Mouse (Mus musculus) A20 (cell line): Measurements from ENCODE around the gene Micu1.

Source experiments
- DNase-seq: peaks from one replicate; pipeline ENCODE4 v3.0.0-alpha.2; 2011; ENCODE audit warnings: low read depth, low spot score

The Micu1 gene

DNA sequence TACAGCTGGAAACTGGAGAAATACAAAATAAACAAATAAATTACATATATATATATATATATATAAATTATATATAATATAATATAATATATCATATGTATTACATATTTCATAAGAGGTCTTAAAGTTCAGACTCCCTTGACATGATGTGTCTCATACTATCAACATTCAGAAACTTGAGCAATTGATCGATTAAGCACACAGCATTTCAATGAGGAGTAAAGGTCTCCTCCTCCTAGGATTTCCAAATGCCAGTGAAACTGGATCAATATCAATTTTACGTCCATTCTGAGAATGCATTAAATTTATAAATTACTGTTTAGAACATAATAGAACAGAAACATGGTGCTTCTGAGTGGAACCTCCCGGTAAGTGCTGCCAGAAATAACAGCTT is 71.9 kb downstream of the Micu1 start:
- no peak for DNase-seq

DNA sequence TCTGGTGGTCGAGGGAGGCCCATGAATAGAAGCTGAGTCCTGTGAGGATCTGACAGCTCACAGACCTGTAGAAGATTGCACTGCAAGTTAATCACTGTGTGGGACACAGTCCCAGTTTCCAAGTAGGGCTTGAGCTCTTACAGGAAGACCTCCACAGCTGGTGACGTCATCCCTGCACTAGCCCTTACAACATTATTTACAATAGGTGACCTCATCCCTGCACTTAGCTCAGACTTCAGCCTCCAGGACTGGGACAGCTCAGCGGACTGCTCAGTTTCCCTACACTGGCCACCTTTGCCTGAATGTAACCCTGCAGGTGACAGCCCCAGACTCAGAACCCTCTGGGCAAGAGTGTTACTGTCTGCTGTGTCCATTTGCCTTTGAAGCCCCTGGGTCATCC is 75.0 kb downstream of the Micu1 start:
- no peak for DNase-seq

DNA sequence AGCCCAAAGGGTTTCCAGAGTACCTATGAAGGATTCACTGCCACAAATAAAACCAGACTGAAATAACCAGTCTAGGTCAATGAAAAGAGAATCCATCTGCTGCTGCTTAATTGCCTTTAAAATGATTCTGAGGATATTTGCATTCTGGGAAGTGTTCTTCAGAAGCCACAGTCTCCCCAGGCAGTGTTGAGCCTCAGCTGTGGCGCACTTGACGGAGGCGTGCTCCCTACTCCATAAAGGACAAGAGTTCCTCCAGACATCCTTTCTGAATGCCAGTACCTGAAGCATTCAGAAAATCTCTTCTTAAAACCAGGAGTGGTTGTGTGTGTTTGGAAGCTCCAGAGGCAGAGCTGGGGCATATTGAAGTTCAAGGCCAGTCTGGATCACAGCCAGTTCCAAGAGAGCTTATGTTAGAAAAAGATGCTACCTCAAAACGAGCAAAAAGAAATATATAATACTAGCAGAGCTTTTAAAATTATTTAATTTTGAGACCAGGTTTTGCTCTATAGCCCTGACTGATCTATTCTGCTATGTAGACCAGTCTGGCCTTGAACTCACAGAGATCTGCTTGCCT is 75.9 kb downstream of the Micu1 start:
- DNase-seq: no peak

DNA sequence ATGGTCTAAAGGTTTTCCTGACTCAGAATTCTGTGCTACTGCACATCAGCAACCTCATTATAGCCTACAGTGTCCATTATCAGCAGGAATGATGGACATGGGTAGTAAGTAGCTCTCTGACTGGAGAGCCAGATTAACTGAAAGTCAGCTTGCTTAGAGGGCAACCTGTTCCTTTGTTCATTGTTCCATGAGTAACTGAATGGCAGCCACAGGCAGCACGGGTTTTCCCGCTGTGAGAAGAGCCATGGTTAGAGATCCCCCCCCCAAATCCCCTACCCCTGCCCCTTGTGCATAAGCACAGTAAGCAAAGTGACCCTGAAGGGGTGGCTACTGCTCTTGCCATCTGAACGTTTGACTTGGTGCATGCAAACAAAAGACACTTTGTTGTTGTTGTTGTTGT is 78.4 kb downstream of the Micu1 start:
- DNase-seq: no peak

DNA sequence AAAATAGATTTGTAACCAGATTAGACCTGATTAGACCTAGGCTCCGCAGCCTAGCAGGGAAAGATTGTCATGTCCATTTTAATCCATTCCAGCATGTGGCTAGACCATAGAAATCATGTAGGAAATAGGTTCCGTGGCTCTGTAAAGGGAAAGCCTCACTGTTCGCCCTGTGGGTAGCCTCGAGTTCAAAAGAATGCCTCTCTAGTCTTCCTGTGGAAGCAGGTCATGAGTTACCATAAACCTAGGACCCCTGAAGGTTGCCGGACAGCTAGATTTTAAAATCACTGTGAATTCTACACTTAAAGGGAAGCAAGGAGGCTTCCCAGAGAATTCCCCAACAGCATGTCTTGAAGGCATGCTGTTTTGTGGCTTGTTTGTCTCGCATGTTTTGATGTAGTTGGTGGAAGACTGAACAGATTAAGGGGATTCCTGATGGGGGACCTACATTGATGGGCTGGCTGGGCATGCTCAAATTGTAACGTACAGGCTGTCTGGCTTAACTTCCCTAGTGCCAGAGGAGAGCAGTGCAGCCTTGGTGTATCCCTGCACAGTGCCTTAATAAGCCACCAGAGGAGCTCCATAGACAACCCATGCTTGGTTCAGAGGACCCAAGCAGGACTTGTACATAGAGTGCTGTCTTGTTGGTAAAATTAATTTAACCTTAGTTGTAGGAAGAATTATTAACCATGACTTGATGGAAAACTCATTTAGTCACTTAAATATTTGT is 79.1 kb downstream of the Micu1 start:
- no peak for DNase-seq

DNA sequence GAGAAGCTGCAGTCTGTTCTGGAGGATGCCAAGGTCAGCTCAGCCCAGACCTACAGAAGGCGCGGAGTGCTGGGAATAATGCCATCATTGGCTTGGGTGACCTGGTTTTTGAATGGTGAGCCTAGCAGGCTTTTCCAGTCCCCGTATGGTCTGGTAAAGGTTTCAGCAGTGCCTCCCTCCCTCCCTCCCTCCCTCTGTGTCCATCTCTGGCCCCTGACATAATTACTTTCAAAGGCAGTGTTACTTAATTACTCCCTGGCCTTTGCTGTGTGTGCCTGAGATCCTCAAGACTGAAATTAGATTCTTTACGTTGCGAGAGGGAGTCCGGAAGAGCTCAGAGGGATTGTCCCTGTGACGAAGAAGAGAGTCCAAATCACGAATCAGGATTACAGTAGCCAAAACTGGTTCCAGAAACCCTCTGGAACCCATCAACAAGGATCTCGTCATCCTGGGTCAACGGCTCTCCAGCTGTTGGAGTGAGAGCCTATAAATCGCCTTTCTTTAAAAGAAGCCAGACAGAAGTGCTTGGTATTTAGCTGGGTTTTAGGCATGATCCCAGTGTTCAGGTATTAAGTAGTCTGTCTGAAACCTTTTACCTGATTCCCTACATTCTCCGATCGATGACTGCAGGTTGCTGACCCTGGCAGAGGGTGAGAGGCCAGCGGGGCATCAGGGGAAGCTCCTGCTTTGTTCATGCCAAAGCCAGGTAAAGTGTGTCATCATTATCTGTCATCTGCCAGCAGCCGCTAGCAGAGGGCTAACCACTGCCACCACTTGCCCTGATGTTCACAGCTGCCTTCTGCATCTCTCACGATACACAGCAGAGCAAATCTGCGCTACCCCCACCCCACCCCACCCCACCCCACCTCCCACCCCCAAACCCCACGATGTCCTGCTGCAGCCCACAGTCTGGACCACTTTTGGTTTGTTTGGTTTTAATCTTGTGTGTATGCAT is 82.7 kb downstream of the Micu1 start:
- no peak for DNase-seq

DNA sequence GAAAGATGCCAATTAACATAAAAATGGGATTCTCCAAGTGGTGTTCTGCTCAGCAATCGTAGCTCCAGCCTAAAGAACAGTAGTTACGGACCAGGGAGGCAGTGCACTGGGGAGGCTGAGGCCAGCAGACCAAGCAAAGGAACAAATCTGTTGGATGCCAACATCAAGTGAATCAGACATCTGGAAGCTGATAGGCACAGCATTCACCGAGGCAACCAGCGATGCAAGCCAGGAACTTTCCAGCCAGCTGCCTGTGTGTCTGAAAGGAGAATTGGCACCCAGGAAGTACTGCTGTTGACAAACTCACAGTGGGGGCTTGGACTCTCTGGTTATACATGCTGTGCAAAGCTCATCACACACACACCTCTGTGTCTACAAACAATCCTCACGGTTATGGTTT is 84.0 kb downstream of the Micu1 start:
- peak; percentile 35 for DNase-seq

DNA sequence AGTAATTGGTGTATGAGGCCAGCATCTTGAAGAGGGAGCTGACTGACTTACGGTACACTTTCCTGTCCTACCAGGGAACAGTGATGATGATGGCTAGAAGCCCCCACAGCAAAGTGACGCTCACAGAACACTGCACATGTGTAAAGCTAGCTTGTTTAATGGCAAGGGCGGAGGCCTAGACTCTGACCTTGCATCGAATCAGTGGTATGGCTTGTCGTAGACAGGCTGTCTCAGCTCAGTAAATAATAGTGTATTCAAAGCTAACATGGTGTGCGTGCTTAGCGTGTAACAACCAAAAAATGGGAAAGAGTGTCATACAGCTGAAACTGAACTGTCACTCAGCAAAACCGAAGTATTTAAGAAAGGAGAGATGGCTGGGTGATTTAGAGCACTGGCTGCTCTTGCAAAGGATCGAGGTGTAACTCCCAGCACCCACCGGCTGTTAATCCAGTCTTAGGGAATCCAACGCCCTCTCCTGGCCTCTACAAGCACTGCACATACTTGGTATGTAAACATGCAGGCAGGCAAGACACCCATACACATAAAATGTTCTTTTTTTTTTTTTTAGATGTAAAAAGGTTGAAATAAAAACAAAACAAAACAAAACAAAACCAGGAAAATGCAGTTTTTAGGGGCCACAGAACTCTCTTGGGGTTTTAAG is 85.0 kb downstream of the Micu1 start:
- peak; percentile 81 for DNase-seq

DNA sequence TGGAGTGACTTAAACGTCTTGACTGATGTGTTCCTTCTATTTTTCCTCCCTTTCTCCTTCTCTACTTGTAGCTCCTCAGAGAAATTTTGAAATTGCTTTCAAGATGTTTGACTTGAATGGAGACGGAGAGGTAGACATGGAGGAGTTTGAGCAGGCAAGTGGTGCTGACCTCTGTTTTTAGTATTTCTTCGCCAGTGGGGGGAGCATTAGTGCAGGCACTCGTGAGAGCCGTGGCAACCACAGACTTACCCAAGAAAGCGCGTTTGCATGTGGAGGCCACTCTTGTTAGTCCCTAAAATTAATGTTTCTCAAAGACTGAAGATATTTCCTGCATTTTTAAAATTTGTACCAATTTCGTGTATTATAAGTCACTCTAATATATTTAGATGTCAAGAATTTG is 85.6 kb downstream of the Micu1 start:
- peak; percentile 64 for DNase-seq

DNA sequence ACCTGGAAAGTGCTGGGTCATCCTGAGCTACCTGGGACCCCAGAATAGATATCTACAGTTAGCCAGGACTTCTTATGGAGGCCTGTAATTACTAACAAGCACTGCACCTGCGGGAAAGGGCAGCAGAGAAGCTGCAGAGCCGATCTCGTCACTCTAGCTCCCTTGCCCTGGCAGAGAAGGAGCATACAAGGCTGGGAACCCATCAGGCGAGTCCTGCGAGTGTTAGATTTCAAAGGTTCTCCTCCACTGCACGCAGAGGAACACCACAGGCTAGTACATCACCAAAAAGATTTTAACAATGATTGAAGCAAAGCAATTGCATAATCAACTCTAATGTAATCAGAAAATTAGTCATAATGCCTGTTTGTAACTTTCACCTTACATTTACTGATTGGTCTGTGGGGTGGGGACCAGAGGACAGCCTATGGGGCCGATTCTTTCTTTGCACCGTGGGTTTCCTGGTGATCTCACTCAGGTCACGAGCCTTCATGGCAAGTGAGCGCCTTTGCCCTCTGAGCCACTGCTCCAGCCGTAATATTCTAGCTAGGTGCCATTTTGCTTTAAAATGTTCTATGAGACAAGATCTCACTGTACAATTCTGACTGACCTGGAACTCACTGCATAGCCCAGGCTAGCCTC is 88.1 kb downstream of the Micu1 start:
- DNase-seq: no peak

DNA sequence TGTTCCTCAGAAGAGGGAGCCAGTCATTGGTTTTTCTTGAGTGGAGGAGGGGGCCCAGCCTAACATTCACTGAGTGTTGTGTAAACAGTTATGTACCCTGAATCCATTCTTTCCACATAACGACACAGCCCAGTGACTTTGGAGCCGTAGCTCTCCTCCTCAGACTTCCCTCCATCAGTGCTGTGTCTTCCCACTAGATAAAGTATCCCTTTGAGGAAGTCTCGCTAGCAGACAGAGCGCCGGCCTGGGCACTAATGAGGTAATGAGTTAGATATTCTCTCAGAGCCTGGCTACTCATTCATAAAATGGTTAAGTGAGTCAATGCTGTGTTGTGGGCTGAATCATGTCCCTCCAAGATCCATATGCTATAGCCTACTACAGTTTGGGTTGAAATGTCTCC is 89.6 kb downstream of the Micu1 start:
- no peak for DNase-seq

DNA sequence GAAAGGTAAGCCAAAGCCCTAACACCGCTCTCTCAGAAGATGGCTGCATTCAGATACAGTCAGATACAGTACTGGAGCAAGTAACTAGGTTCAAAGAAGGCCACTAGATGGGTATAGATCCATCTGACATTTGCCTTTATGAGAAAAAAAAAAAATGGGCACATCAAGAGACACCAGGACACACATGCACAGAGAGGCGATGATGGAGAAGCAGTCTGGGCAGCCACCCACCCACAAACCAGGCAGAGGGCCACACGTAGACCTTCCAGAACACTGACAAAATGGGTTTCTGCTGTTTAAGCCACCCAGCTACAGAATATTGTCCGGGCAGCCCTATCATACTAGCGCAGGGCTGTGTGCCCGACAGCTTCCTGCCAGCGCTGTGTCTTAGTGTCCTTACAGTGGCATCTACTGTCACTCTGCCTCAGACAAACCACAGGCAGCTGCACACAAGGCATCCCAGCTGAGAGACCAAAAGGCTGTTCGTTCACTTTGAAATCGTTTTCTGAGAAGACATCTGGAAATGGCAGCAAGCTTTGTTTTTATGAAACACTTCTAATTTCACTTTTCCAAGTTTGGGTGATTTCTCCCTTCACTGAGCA is 90.4 kb downstream of the Micu1 start:
- DNase-seq: no peak

DNA sequence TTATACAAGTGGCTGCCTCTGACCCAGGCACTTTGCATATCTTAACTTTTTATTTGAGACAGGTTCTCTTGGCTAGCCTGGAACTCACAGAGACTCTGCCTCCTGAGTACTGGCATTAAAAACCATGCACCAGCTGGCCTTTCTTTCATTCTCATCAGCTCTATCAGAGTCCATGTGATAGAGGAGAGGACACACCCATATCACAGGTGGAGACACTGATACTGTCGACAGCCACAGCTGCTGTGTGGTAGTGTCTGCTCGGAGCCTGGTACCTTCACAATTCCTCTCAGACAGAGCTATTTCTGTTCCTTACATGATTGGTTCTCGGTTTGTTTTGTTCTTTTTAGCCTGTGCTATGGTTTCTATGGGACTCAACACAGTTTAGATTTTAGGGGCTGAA is 91.2 kb downstream of the Micu1 start:
- DNase-seq: no peak

DNA sequence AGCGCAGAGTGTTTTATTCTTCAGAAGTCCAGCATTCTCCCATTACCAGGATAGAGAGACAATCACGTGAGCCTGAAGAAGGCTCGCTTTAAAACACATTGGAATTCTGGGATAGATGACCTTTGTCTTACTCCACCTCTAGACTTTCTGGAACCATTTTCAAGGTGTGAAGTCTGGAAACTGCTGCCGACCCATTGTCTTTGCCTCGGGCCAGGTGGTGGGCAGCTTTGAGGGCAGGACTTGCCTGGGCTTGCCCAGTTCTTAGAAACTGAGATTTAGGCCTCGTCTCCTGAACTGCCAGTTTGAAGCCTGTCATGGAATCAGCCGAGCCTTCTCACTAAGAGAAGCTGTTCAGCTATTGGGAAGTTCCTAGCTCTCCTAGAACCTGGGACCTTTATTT is 92.8 kb downstream of the Micu1 start:
- no peak for DNase-seq

DNA sequence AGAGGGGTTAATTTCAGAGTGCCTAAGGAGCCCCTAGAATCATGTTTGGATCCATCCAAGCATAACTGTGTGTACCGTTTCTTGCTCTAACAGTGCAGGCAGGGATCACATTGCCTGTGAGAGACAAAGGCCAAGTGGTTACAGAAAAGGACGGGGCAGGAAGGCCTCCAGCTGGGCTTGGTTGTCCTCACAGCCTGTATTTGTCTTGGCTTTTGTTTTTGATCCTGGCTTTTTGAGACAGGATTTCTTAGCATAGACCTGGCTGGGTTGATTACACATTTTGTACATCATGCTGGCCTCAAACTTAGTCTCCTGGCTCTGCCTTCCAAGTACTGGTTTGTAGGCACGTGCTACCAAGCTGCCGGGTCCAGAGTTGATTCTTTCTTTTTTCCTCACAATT is 93.6 kb downstream of the Micu1 start:
- no peak for DNase-seq

DNA sequence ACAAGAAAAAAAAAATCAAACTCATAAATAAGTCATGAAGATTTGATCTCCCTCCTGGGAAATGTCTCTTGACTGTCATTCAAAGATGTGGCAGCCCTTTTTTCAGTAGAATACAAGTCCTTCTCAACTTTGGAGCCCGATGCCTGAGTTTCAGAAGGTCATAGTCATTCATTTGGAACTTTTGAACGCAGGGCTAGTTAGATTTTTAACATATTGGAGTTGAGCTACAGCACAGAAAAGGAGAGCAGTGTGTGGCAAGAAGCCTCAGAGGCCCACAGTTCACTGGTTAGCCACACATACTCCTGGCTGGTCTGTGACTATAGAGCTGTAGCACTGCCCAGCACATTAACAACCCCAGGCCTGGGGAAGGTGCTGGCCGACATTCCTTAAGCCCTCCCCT is 96.1 kb downstream of the Micu1 start:
- DNase-seq: no peak

DNA sequence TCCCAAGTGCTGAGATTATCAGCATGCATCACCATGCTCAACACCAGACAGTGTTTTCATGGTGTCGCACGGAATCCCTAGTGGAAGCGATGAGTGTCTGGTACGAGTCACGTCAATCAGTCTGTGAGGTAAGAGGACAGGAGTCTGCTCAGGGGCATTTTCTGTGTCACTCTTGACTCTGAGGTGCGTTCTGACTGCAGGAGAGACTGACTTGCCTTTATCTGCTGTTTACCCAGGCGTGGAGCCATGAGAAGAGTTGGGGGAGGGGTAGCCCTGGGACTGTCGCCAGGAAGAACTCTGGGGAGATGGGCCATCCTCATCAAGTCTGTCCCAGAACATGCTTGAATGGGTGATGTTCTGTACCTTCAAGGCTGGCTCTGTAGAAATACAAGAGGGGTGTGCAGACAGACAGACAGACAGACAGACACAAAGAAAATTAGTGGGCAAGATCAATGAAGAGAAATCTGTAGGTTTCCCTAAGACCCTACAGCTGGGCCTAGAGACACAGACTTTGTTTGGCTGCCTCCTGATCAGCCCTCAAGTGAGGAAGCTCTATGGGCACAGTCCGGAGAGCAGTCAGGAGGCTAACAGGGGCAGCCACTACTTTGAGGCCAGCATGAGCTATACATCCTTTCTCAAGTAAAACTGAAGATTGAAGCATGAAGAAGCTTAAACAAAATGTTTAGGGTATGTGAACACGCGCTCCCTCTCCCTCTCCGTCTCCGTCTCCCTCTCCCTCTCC is 97.2 kb downstream of the Micu1 start:
- no peak for DNase-seq

DNA sequence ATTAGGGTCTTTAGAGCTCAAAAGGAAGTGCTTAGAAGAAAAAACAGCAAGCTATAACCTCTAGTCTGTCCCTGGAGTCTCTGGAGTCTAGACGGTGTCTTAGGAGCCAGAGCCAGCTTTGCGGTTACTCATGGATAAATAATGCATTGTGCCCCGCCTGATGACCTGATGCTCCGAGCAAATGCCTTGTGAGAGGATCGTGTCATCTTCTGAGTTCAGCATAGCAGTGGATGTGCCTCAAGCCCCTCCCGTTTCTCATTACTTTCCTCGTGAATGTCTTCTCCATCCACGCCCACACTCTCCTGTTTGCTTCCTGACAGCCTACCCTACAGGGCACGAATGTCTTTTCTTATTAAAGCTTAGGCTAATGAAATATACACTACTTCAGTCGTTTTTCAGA is 97.9 kb downstream of the Micu1 start:
- DNase-seq: no peak

DNA sequence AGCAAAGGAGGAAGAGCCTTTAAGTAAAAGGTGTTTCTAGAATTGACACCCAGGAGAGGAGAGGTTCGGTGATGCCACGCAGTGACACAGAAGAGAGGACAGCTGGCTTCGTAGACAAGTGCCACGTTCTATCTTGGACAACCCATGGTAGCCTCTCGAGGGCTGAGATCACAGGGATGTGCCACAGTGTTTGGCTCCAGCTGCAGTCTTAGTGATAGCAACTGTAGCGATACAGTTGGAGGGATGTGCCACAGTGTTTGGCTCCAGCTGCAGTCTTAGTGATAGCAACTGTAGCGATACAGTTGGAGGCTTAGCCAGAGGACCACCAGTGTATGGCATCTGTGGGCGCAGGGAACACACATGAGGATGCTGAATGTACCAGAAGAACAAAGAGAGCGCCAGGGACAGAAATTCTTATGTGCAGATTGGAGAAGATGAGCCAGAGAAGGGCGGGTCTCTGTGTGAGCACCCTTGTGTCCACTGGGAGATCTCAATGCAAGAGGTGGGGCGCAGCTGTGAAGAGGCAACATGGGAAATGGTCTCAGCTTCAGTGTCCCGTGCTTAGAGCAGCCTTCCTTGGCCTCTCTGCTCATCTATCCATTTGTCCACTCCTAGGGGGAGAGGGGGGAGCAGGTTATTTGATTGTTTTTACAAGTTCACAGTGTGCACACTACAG is 98.7 kb downstream of the Micu1 start:
- no peak for DNase-seq

DNA sequence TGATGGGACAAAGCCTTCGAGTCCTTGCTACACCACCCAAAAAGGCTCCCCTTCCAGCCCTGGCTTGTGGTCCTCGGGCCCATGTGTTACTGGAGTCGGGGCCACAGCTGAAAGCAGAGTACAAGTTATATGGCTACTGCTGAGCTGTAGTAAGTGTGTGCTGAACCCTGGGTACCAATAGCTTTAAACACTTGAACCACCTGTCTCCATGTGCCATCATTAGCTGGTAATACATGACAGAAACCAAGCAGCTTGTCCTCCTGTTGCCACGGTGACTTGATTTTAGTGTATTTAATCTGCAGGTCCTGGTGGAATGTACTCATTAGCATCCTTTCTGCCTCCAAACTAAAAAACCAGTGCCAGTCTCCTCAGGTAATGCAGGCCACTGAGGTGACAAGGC is 106.4 kb downstream of the Micu1 start:
- DNase-seq: no peak
